Mouse (Mus musculus) gastrocnemius, postnatal 36 days (tissue): ENCODE measurements around the gene Arhgap29. TPM values are rescaled to one million over a fixed set of nuclear protein-coding genes. Genes with fewer than 3 reads are reported as not detected.

Source experiments
- DNase-seq, 2 experiments: peaks; one replicate each; pipeline ENCODE4 v3.0.0; 2022
- intact Hi-C: fragments of 180-260 bp; cut with DNase I; formaldehyde crosslinking; loops from one replicate; pipeline ENCODE4 v1.15.1; 2025
- total RNA-seq, 2 experiments: library from RNA; stranded (reverse); gene quantifications; 2 replicates each; pipeline ENCODE4 v1.2.3; 2021

Gene Arhgap29
- total RNA-seq, 2 experiments from 2014 or later = 13.8 to 15.0 TPM

DNA sequence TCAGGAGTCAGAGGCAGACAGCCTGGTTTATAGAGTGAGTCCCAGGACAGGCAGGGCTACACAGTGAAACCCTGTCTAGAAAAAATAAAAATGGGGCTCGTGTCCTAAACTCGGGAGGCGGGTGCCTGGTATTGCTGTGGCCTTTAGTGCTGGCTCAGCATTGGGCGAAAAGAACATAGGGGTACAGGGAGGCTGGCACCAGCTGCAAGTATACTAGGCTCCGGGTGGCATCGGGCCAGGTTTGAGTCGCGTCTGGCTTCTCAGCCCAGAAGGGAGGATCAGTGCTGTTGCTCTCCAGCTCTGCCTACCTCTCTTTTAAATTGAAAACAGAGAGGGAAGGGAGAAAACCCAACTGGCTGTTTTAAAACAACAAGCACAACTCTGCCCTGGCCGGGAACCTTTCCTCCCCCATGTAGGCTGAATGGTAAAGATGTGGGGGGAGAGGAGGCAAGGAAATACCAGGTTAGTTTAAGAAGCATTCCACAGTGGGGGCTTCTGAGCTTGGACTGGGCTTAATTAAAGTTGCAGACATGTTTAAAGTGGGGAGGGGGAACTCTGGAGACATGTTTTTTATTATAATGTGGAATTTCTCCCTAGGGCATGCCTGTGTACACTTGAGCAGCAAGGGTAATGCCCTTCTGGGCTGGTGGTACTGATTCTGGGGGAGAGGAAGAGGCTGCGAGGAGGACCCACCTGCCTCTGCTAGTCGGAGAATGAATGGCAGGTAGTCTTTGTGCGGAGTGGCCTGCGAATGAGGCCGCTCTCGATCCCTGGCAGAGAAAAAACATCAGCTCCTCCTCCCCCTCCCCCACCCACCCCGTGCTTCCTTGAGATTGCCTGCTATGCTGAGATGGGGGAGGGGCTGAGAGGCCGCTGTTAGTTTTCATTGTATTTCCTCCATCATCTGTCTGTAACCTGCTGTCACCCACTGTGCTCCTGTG lies 95.8 kb downstream of the Arhgap29 start:
- intact Hi-C loops = no loop called here
- DNase-seq = peak; percentile 52 to 64

DNA sequence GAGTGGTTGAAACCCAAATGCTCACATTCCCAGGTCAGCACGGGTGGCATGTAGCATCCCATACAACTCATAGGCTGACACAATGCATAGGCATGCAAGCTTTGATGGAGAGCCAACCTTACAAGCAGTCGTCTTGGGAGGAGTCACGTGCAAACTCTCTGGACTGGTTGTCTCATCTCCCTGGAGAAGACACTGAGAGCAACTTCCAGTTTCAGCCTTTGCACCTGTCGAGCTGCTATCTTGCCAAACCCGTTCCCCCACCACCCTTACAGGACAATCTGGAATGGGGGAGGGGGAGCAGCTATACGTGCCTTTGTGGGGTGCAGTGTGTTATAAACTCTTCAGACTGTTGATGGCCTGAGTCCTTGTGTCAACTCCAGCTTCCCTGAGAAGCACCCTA lies 96.8 kb downstream of the Arhgap29 start:
- DNase-seq = no peak
- intact Hi-C loops = no loop called here

GRCm38 (mm10) chr3:122058439-122059198 lies 106.3 kb downstream of the Arhgap29 start:
- DNase-seq = no peak
- intact Hi-C loops = no loop called here

- intact Hi-C loops = no loop called here
- no peak for DNase-seq
These were observed 110.2 kb downstream of the Arhgap29 start for GRCm38 (mm10) chr3:122062586-122062985.

GRCm38 (mm10) chr3:122064556-122065410 lies 112.4 kb downstream of the Arhgap29 start:
- intact Hi-C loops = no loop called here
- no peak for DNase-seq

Other genes starting within 250 kb of the Arhgap29 start
- gene F3, start 229.0 kb upstream of the Arhgap29 start, total RNA-seq = 1 to 10 TPM; 4.7 to 5.0 TPM
- gene Abcd3, start 137.2 kb upstream of the Arhgap29 start, total RNA-seq = 10 to 100 TPM; 39.3 to 42.8 TPM
- gene Abca4, start 91.9 kb downstream of the Arhgap29 start, total RNA-seq = 1 to 10 TPM in 1 of 2 experiments, under 1 TPM in 1; 0.79 to 1.2 TPM